Mouse (Mus musculus): ENCODE results near the gene Sh2d3c.

- TF ChIP-seq POLR2A (IDR thresholded peaks at IDR 0.05; ENCODE audit: low read depth, low read length), result no peak
- no peak for TF ChIP-seq ZNF384 (IDR thresholded peaks at IDR 0.05; ENCODE audit: low read depth, low read length)
- no peak for TF ChIP-seq MYC (IDR thresholded peaks at IDR 0.05; ENCODE audit: low read depth, low read length)
- TF ChIP-seq UBTF (IDR thresholded peaks at IDR 0.05; ENCODE audit: low read depth, low read length), result no peak
- no peak for TF ChIP-seq MAX (IDR thresholded peaks at IDR 0.05; ENCODE audit: low read length)
- TF ChIP-seq CTCF (conservative IDR thresholded peaks at IDR 0.05 in 1 of 2, IDR thresholded peaks at IDR 0.05 in 1 of 2; ENCODE audit: low read depth in 2 of 2, low read length in 2 of 2), result no peak
- TF ChIP-seq BHLHE40 (IDR thresholded peaks at IDR 0.05; ENCODE audit: low read depth, low read length), result no peak
- no peak for TF ChIP-seq TCF12 (IDR thresholded peaks at IDR 0.05; ENCODE audit: low read depth, low read length)
- TF ChIP-seq NRF1 (IDR thresholded peaks at IDR 0.05; ENCODE audit: low read depth, low read length), result no peak
- no peak for TF ChIP-seq ZMIZ1 (IDR thresholded peaks at IDR 0.05; ENCODE audit: low read depth, low read length)
- no peak for TF ChIP-seq EP300 (IDR thresholded peaks at IDR 0.05; ENCODE audit: low read length)
Observed at GRCm38 (mm10) chr2:32714117-32714986, 6.5 kb upstream of the Sh2d3c start.
